Comparison of ENCODE assay signal across 15 mouse cellular contexts in genomic region chr12:80290964-80291363, GRCm38 (mm10). TPM values are rescaled to one million over a fixed set of nuclear protein-coding genes. Genes with fewer than 3 reads are reported as not detected.
A peak's percentile ranks its signal among the peaks of the same experiment; 100 is the strongest.
DNase-seq lines count a peak whose midpoint lies in the region; ATAC-seq lines count a peak whose summit lies in the region.
"Had no signal": no experiment of that assay in that cellular context is flagged by ENCODE, and none has a peak within 500 bp of the region (broad histone marks: within the 10 kb centered on the region; RNA-seq: fewer than 3 reads in every experiment).

No protein-coding gene starts in this region.

- H3K9me3 ChIP-seq in heart, embryonic 10.5 days = no peaks in the 10 kb centered on the region
- H3K9me3 ChIP-seq in forebrain, embryonic 12.5 days = no peaks in the 10 kb centered on the region
- H3K9me3 ChIP-seq: forebrain, embryonic 10.5 days had no signal

- peaks cover 48% of the 10 kb centered on the region for H3K4me1 ChIP-seq in heart, embryonic 10.5 days
- peaks cover 7% of the 10 kb centered on the region for H3K4me1 ChIP-seq in forebrain, embryonic 12.5 days

- no peak overlapping the region for H3K4me3 ChIP-seq in heart, embryonic 10.5 days
- no peak overlapping the region for H3K4me3 ChIP-seq in forebrain, embryonic 12.5 days (replicated peaks)
- H3K4me3 ChIP-seq: forebrain, embryonic 10.5 days had no signal

- 76% methylated on average over 8 of the region's 8 CpGs for WGBS in heart, embryonic 10.5 days
- 92% methylated on average over 8 of the region's 8 CpGs for WGBS in forebrain, embryonic 12.5 days

- no peak overlapping the region for H3K9ac ChIP-seq in forebrain, embryonic 12.5 days

- H3K36me3 ChIP-seq in heart, embryonic 10.5 days = no peaks in the 10 kb centered on the region
- no peaks in the 10 kb centered on the region for H3K36me3 ChIP-seq in forebrain, embryonic 12.5 days (replicated peaks)
- H3K36me3 ChIP-seq: forebrain, embryonic 10.5 days had no signal

- H3K4me2 ChIP-seq in forebrain, embryonic 12.5 days = no peak overlapping the region

- no peaks in the 10 kb centered on the region for H3K27me3 ChIP-seq in heart, embryonic 10.5 days (ENCODE audit: insufficient read depth, poor library complexity, severe bottlenecking)
- H3K27me3 ChIP-seq in forebrain, embryonic 12.5 days = no peaks in the 10 kb centered on the region

- no peak for DNase-seq in heart, embryonic 10.5 days (ENCODE audit: low spot score)
- no peak for DNase-seq in heart, adult 9 months (ENCODE audit: low spot score in 2 of 2)
- peak; percentile 71 for DNase-seq in lung, postnatal 10 days
- DNase-seq in lung, adult 18-20 months = no peak
- peak; percentile 29 for DNase-seq in heart, postnatal 4 days
- DNase-seq in right cerebral cortex, postnatal 25 days = peak; percentile 17
- DNase-seq: adrenal gland, adult 2 months; B cell, adult 2 months; cerebellum, adult 11-12 months; embryo, embryonic 11 days; kidney, adult 9 months had no signal

- no peak for ATAC-seq in forebrain, embryonic 12.5 days (ENCODE audit: low FRiP score)
- ATAC-seq in megakaryocyte-erythroid progenitor cell, adult 5-6 weeks (replicated peaks; ENCODE audit: low FRiP score, low TSS enrichment, poor library complexity, severe bottlenecking) = no peak

- H3K27ac ChIP-seq in heart, embryonic 10.5 days = 0 out of 2 replicates have a peak overlapping the region, but pooled peaks have one; percentile 73
- no peak overlapping the region for H3K27ac ChIP-seq in forebrain, embryonic 12.5 days
- H3K27ac ChIP-seq: macrophage had no signal

RNA-seq across cellular contexts. Expression of gene Actn1, which starts 30.8 kb away (rescaled TPM):
- polyA plus RNA-seq in heart, embryonic 10.5 days (2016; fragmentation: Nextera tagmentation; extraction: Ambion mirVana) = 62.6 and 67.8 TPM in 2 replicates
- total RNA-seq in heart, postnatal 4 days (2021) = 100 to 1,000 TPM; 114 to 116 TPM
- polyA plus RNA-seq in forebrain, embryonic 12.5 days (2016; fragmentation: Nextera tagmentation; extraction: Ambion mirVana) = 18.5 and 21.9 TPM in 2 replicates
- total RNA-seq in megakaryocyte-erythroid progenitor cell, adult 5-6 weeks (2014; fragmentation: Nextera tagmentation) = 0.96 and 7.6 TPM in 2 replicates
- total RNA-seq in megakaryocyte-erythroid progenitor cell, adult 5-6 weeks (2017) = 4.9 and 7.2 TPM in 2 replicates

Comparison
In these comparisons a context has a peak if more than half of its experiments do, and no peak if none do; other contexts are left out.
1. DNase-seq: peak in lung, postnatal 10 days (single experiment), heart, postnatal 4 days (single experiment) and right cerebral cortex, postnatal 25 days (single experiment); none in heart, embryonic 10.5 days (single experiment), heart, adult 9 months (0 of 2) and lung, adult 18-20 months (0 of 2).
2. RNA of gene Actn1, which starts 30.8 kb away (total RNA-seq): 114 to 116 TPM in heart, postnatal 4 days; 0.96 to 7.6 TPM in megakaryocyte-erythroid progenitor cell, adult 5-6 weeks; every median in the first group is over 10 times any median in the second.